Mouse (Mus musculus) ES-Bruce4 (cell line): ENCODE measurements around the gene Pdzd2.

Source experiments
- EP300 ChIP-seq: IDR thresholded peaks from 2 replicates; pipeline ENCODE4 v1.6.1; 2011; ENCODE audit warnings: low read depth, low read length; ENCODE audit not compliant: insufficient read depth
- POLR2A ChIP-seq: IDR thresholded peaks from one replicate; pipeline ENCODE4 v1.8.1; 2011; ENCODE audit warnings: low read length; ENCODE audit not compliant: insufficient read depth

- TF ChIP-seq POLR2A: no peak
- TF ChIP-seq EP300: no peak
Measured at GRCm38 (mm10) chr15:12506514-12506913, 233.2 kb downstream of the Pdzd2 start.
